ENCODE assay signal across 11 mouse cellular contexts in genomic region chr3:101806941-101807340, GRCm38 (mm10). TPM values are rescaled to one million over a fixed set of nuclear protein-coding genes. Genes with fewer than 3 reads are reported as not detected.
A peak's percentile ranks its signal among the peaks of the same experiment; 100 is the strongest.
DNase-seq lines count a peak whose midpoint lies in the region; ATAC-seq and TF ChIP-seq lines count a peak whose summit lies in the region.
"Had no signal": no experiment of that assay in that cellular context is flagged by ENCODE, and none has a peak within 500 bp of the region (broad histone marks: within the 10 kb centered on the region; RNA-seq: fewer than 3 reads in every experiment).

No protein-coding gene starts in this region.

- 32% methylated on average over 4 of the region's 4 CpGs for WGBS in heart, embryonic 15.5 days
- 58% methylated on average over 4 of the region's 4 CpGs for WGBS in kidney, embryonic 15.5 days

- no peaks in the 10 kb centered on the region for H3K27me3 ChIP-seq in heart, embryonic 15.5 days
- H3K27me3 ChIP-seq in kidney, embryonic 15.5 days = no peaks in the 10 kb centered on the region; the same call in 1 of the 2 replicates
- H3K27me3 ChIP-seq: limb, embryonic 13.5 days; Patski had no signal

- H3K9me3 ChIP-seq in heart, embryonic 15.5 days (replicated peaks) = no peaks in the 10 kb centered on the region
- H3K9me3 ChIP-seq in kidney, embryonic 15.5 days (replicated peaks) = no peaks in the 10 kb centered on the region
- H3K9me3 ChIP-seq: limb, embryonic 13.5 days; midbrain, embryonic 12.5 days had no signal

- TF ChIP-seq CTCF in brain, embryonic 14.5 days (IDR thresholded peaks at IDR 0.05; ENCODE audit: borderline replicate concordance, extremely low read depth, insufficient read depth, insufficient read length) = no peak
- TF ChIP-seq CTCF in layer of hippocampus, adult 2 months (conservative IDR thresholded peaks at IDR 0.05) = no peak

- no peak for DNase-seq in heart, adult 9 months (ENCODE audit: low spot score in 2 of 2)
- DNase-seq in brain, embryonic 14.5 days (ENCODE audit: low read depth) = peak; percentile 90
- peak; percentile 56 to 70 for DNase-seq in cerebellum, postnatal 14 days
- peak; percentile 53 for DNase-seq in lung, postnatal 10 days
- no peak for DNase-seq in layer of hippocampus, adult 2 months (ENCODE audit: low spot score in 2 of 2)
- DNase-seq in adipocyte (ENCODE audit: low spot score) = no peak

- H3K36me3 ChIP-seq in heart, embryonic 15.5 days = no peaks in the 10 kb centered on the region
- H3K36me3 ChIP-seq in kidney, embryonic 15.5 days = no peaks in the 10 kb centered on the region
- H3K36me3 ChIP-seq: limb, embryonic 13.5 days; midbrain, embryonic 12.5 days had no signal

- H3K9ac ChIP-seq in heart, embryonic 15.5 days = no peak overlapping the region
- H3K9ac ChIP-seq in kidney, embryonic 15.5 days = no peak overlapping the region
- H3K9ac ChIP-seq: limb, embryonic 13.5 days; midbrain, embryonic 12.5 days had no signal

- TF ChIP-seq POLR2A in brain, embryonic 14.5 days (IDR thresholded peaks at IDR 0.05; ENCODE audit: borderline replicate concordance, extremely low read depth, insufficient read depth, insufficient read length, poor library complexity, severe bottlenecking) = no peak

- H3K27ac ChIP-seq in heart, embryonic 15.5 days = peak overlapping the region; percentile 92
- no peak overlapping the region for H3K27ac ChIP-seq in layer of hippocampus, adult 2 months
- H3K27ac ChIP-seq in kidney, embryonic 15.5 days = no peak overlapping the region
- H3K27ac ChIP-seq: limb, embryonic 13.5 days; midbrain, embryonic 12.5 days had no signal

- H3K4me2 ChIP-seq in heart, embryonic 15.5 days = peak overlapping the region; percentile 5; the same call in 1 of the 2 replicates
- no peak overlapping the region for H3K4me2 ChIP-seq in kidney, embryonic 15.5 days
- H3K4me2 ChIP-seq: limb, embryonic 13.5 days; midbrain, embryonic 12.5 days had no signal

- H3K4me1 ChIP-seq in heart, embryonic 15.5 days (replicated peaks) = peaks cover 55% of the 10 kb centered on the region
- peaks cover 41% of the 10 kb centered on the region for H3K4me1 ChIP-seq in kidney, embryonic 15.5 days

- ATAC-seq in heart, embryonic 15.5 days (replicated peaks; ENCODE audit: insufficient number of reproducible peaks, insufficient read depth, low FRiP score, low read depth) = no peak
- ATAC-seq in kidney, embryonic 15.5 days (replicated peaks; ENCODE audit: low FRiP score) = no peak

- H3K4me3 ChIP-seq in heart, embryonic 15.5 days = no peak overlapping the region
- H3K4me3 ChIP-seq in layer of hippocampus, adult 2 months = no peak overlapping the region
- no peak overlapping the region for H3K4me3 ChIP-seq in kidney, embryonic 15.5 days (replicated peaks)
- H3K4me3 ChIP-seq: limb, embryonic 13.5 days; midbrain, embryonic 12.5 days had no signal

RNA-seq across cellular contexts. Expression of gene Mab21l3, which starts 41.8 kb away (rescaled TPM):
- polyA plus RNA-seq in heart, embryonic 15.5 days (2015; fragmentation: Nextera tagmentation; extraction: Ambion mirVana) = 0.14 and 0.39 TPM in 2 replicates
- polyA plus RNA-seq in brain, embryonic 14.5 days (2012; rRNA removed) = 0.51 and 0.55 TPM in 2 replicates
- total RNA-seq in layer of hippocampus, adult 2 months (2021) = under 1 TPM in 1 of 2 experiments, not detected in 1; 0.22 TPM
- 0.73 TPM in 2 replicates for polyA plus RNA-seq in kidney, embryonic 15.5 days (2015; fragmentation: Nextera tagmentation; extraction: Ambion mirVana)

Comparison
In these comparisons a context has a peak if more than half of its experiments do, and no peak if none do; other contexts are left out.
1. DNase-seq: peak in brain, embryonic 14.5 days (single experiment), cerebellum, postnatal 14 days (2 of 2) and lung, postnatal 10 days (single experiment); none in heart, adult 9 months (0 of 2), layer of hippocampus, adult 2 months (0 of 2) and adipocyte (single experiment).